Mouse (Mus musculus): ENCODE data around the gene Ndufs2. TPM values are rescaled to one million over a fixed set of nuclear protein-coding genes. Genes with fewer than 3 reads are reported as not detected.
"Not testable (repeated sequence)": the region's sequence is repeated elsewhere in the genome, so short reads cannot be mapped to it uniquely, and the experiment has no call there.

Ndufs2 gene
- total RNA-seq, 2 experiments from 2014 or later: 265 to 285 TPM

GRCm38 (mm10) chr1:171260316-171260715 lies 9.1 kb upstream of the Ndufs2 start:
- intact Hi-C loops (cut with DNase I): no loop called here
- DNase-seq (ENCODE audit: low spot score in 2 of 2): no peak

GRCm38 (mm10) chr1:171258921-171259320 lies 7.7 kb upstream of the Ndufs2 start:
- no peak for DNase-seq (ENCODE audit: low spot score in 2 of 2)
- intact Hi-C loops (cut with DNase I): loop anchor here (10.0 kb wide), 1 partner anchor 144 kb away; the partner anchor contains the start of gene Cfap126

- no peak for DNase-seq (ENCODE audit: low spot score in 2 of 2)
- intact Hi-C loops (cut with DNase I): loop anchor here (10.0 kb wide), 1 partner anchor 143 kb away; the partner anchor contains the start of gene Cfap126
These were observed 6.6 kb upstream of the Ndufs2 start for GRCm38 (mm10) chr1:171257781-171258180.

GRCm38 (mm10) chr1:171256937-171257548 lies 5.9 kb upstream of the Ndufs2 start:
- intact Hi-C loops (cut with DNase I): loop anchor here (10.0 kb wide), 1 partner anchor 142 kb away; the partner anchor contains the start of gene Cfap126
- peak; percentile 72 to 80 for DNase-seq (ENCODE audit: low spot score in 2 of 2)

GRCm38 (mm10) chr1:171256095-171256818 lies 5.1 kb upstream of the Ndufs2 start:
- no peak for DNase-seq (ENCODE audit: low spot score in 2 of 2)
- intact Hi-C loops (cut with DNase I): loop anchor here (10.0 kb wide), 1 partner anchor 141 kb away; the partner anchor contains the start of gene Cfap126

GRCm38 (mm10) chr1:171252415-171252814 lies 1.2 kb upstream of the Ndufs2 start:
- intact Hi-C loops (cut with DNase I): loop anchor here (10.0 kb wide), 1 partner anchor 138 kb away; the partner anchor contains the start of gene Cfap126
- DNase-seq (ENCODE audit: low spot score in 2 of 2): no peak

GRCm38 (mm10) chr1:171251594-171252324 lies 571 bp upstream of the Ndufs2 start:
- intact Hi-C loops (cut with DNase I): loop anchor here (10.0 kb wide), 1 partner anchor 137 kb away; the partner anchor contains the start of gene Cfap126
- DNase-seq (ENCODE audit: low spot score in 2 of 2): no peak

- intact Hi-C loops (cut with DNase I): loop anchor here (10.0 kb wide), 1 partner anchor 135 kb away; the partner anchor contains the start of gene Cfap126
- DNase-seq (ENCODE audit: low spot score in 2 of 2): peak; percentile 47 to 63
These were observed 1.1 kb downstream of the Ndufs2 start, which contains the start of gene Adamts4 for GRCm38 (mm10) chr1:171249913-171250600. Adamts4 (plus strand) TSS chr1:171250421.

- DNase-seq (ENCODE audit: low spot score in 2 of 2): no peak
- intact Hi-C loops (cut with DNase I): no loop called here
These were observed 2.6 kb downstream of the Ndufs2 start for GRCm38 (mm10) chr1:171248386-171249226.

GRCm38 (mm10) chr1:171247916-171248315 lies 3.3 kb downstream of the Ndufs2 start:
- intact Hi-C loops (cut with DNase I): no loop called here
- DNase-seq (ENCODE audit: low spot score in 2 of 2): no peak

- DNase-seq (ENCODE audit: low spot score in 2 of 2): no peak
- intact Hi-C loops (cut with DNase I): no loop called here
These were observed 3.7 kb downstream of the Ndufs2 start for GRCm38 (mm10) chr1:171247453-171247841.

GRCm38 (mm10) chr1:171246709-171247452 lies 4.3 kb downstream of the Ndufs2 start:
- intact Hi-C loops (cut with DNase I): no loop called here
- DNase-seq (ENCODE audit: low spot score in 2 of 2): peak; percentile 99

- intact Hi-C loops (cut with DNase I): no loop called here
These were observed 5.8 kb downstream of the Ndufs2 start for GRCm38 (mm10) chr1:171245353-171245752.

GRCm38 (mm10) chr1:171241952-171242351 lies 9.2 kb downstream of the Ndufs2 start:
- DNase-seq (ENCODE audit: low spot score in 2 of 2); intact Hi-C loops (cut with DNase I): not testable (repeated sequence)

More at GRCm38 (mm10) chr1:171245353-171245752, 5.8 kb downstream of the Ndufs2 start:
- DNase-seq (ENCODE audit: low spot score in 2 of 2): no peak

- intact Hi-C loops (cut with DNase I): no loop called here
These were observed 10.3 kb downstream of the Ndufs2 start for GRCm38 (mm10) chr1:171240911-171241310.

GRCm38 (mm10) chr1:171239992-171240744 lies 11.0 kb downstream of the Ndufs2 start:
- DNase-seq (ENCODE audit: low spot score in 2 of 2): no peak
- intact Hi-C loops (cut with DNase I): no loop called here

More at GRCm38 (mm10) chr1:171240911-171241310, 10.3 kb downstream of the Ndufs2 start:
- no peak for DNase-seq (ENCODE audit: low spot score in 2 of 2)

- intact Hi-C loops (cut with DNase I): no loop called here
- DNase-seq (ENCODE audit: low spot score in 2 of 2): peak; percentile 46 to 54
These were observed 12.7 kb downstream of the Ndufs2 start for GRCm38 (mm10) chr1:171238463-171238862.

All from left cerebral cortex, postnatal 14 days (tissue).